ENCODE assay signal across 10 mouse cellular contexts in the genomic region with DNA sequence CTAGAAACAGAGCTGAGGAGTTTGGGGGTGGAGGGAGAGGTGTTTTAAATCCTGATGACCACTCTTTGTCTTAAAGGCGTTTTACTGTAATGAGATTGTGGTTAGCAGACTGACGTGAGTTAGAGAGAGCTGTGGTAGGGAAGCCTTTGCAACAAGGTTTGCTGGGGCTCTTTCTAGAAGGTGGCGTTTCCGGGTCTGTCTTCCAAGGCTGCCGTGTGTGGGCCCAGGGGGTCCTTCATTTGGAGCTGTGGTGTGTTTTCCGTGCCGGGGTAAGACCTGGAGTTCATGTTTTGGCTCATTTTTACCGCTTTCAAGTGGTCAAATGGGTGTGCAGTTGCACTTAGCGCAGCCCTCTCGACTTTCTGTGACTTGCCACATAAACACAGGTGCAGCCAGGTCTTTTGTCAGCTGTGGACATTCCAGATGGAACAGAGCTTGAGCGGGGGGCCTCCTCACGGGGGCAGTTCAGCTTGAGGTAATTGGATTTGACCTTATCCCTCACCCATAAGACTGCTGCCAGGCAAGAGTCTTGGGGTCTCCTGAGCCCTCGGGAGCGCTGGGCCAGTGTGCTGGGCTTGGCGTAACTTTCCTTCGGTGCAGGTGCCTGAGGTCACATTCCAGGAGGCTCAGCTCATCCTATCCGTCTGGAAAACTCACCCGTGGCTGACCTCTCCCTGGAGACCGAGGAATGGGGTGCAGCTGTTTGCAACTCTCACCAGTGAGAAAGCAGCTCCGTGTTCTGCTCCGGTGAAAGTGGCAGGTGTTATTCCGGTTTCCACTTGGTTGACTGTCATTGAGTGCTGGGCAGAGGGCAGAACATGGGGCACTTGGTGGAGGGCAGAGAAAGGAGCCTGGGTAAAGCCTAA.
DNase-seq lines count a peak whose midpoint lies in the region; ATAC-seq lines count a peak whose summit lies in the region.
"Had no signal": no experiment of that assay in that cellular context is flagged by ENCODE, and none has a peak within 500 bp of the region (broad histone marks: within the 10 kb centered on the region; RNA-seq: fewer than 3 reads in every experiment).

No protein-coding gene starts in this region.

- no peak overlapping the region for H3K4me2 ChIP-seq in neural tube, embryonic 15.5 days
- H3K4me2 ChIP-seq in embryonic facial prominence, embryonic 12.5 days (replicated peaks), result peak overlapping the region; percentile 7
- H3K4me2 ChIP-seq: liver, embryonic 11.5 days had no signal

- H3K27me3 ChIP-seq in neural tube, embryonic 15.5 days (replicated peaks), result no peaks in the 10 kb centered on the region
- no peaks in the 10 kb centered on the region for H3K27me3 ChIP-seq in embryonic facial prominence, embryonic 12.5 days
- no peaks in the 10 kb centered on the region for H3K27me3 ChIP-seq in limb, embryonic 10.5 days (ENCODE audit: low read depth, poor library complexity, severe bottlenecking)

- no peaks in the 10 kb centered on the region for H3K4me1 ChIP-seq in neural tube, embryonic 15.5 days
- peaks cover 29% of the 10 kb centered on the region for H3K4me1 ChIP-seq in embryonic facial prominence, embryonic 12.5 days
- peaks cover 30% of the 10 kb centered on the region for H3K4me1 ChIP-seq in limb, embryonic 10.5 days

- no peak overlapping the region for H3K4me3 ChIP-seq in neural tube, embryonic 15.5 days (replicated peaks)
- H3K4me3 ChIP-seq in embryonic facial prominence, embryonic 12.5 days, result no peak overlapping the region
- no peak overlapping the region for H3K4me3 ChIP-seq in limb, embryonic 10.5 days

- no peak for ATAC-seq in neural tube, embryonic 15.5 days (ENCODE audit: low FRiP score)
- no peak; the same call in 1 of the 2 replicates for ATAC-seq in embryonic facial prominence, embryonic 12.5 days (ENCODE audit: insufficient number of reproducible peaks, insufficient read depth, low FRiP score, low TSS enrichment)
- no peak for ATAC-seq in megakaryocyte, adult 5-6 weeks (ENCODE audit: poor library complexity, severe bottlenecking)

- H3K9ac ChIP-seq in neural tube, embryonic 15.5 days (replicated peaks), result no peak overlapping the region
- H3K9ac ChIP-seq in embryonic facial prominence, embryonic 12.5 days, result no peak overlapping the region

- H3K27ac ChIP-seq in neural tube, embryonic 15.5 days (replicated peaks), result no peak overlapping the region
- no peak overlapping the region for H3K27ac ChIP-seq in embryonic facial prominence, embryonic 12.5 days
- H3K27ac ChIP-seq in limb, embryonic 10.5 days, result peak overlapping the region; percentile 56

- no peaks in the 10 kb centered on the region for H3K36me3 ChIP-seq in neural tube, embryonic 15.5 days
- no peaks in the 10 kb centered on the region for H3K36me3 ChIP-seq in embryonic facial prominence, embryonic 12.5 days
- H3K36me3 ChIP-seq in limb, embryonic 10.5 days, result no peaks in the 10 kb centered on the region

- no peaks in the 10 kb centered on the region for H3K9me3 ChIP-seq in neural tube, embryonic 15.5 days (replicated peaks)
- no peaks in the 10 kb centered on the region for H3K9me3 ChIP-seq in embryonic facial prominence, embryonic 12.5 days
- H3K9me3 ChIP-seq in limb, embryonic 10.5 days (replicated peaks), result no peaks in the 10 kb centered on the region

- DNase-seq in neural tube, embryonic 10.5 days (ENCODE audit: extremely low spot score, low spot score), result peak; percentile 59
- DNase-seq in limb, embryonic 10.5 days (ENCODE audit: low spot score), result peak; percentile 46
- DNase-seq in thymus, postnatal 36 days, result peak; percentile 44 to 64
- DNase-seq in ovary, adult 18-20 months (ENCODE audit: low spot score), result no peak
- no peak for DNase-seq in left cerebral cortex, adult 18-20 months (ENCODE audit: low spot score in 2 of 2)
- DNase-seq: cerebellum, adult 11 months had no signal

- WGBS in neural tube, embryonic 15.5 days, result 58% methylated on average over 22 of the region's 22 CpGs
- WGBS in embryonic facial prominence, embryonic 12.5 days, result 22% methylated on average over 22 of the region's 22 CpGs
- 47% methylated on average over 22 of the region's 22 CpGs for WGBS in limb, embryonic 10.5 days

Comparison
In these comparisons a context has a peak if more than half of its experiments do, and no peak if none do; other contexts are left out.
1. DNase-seq: peak in neural tube, embryonic 10.5 days (single experiment), limb, embryonic 10.5 days (single experiment) and thymus, postnatal 36 days (2 of 2); none in ovary, adult 18-20 months (single experiment) and left cerebral cortex, adult 18-20 months (0 of 2).